Mouse (Mus musculus): ENCODE data around the gene Cpt2.

The Cpt2 gene

GRCm38 (mm10) chr4:107923145-107923802 lies at the start of gene Cpt2:
Gene Cpt2 (minus strand): TSS chr4:107923610.
- peak; percentile 97 for DNase-seq (ENCODE audit: low spot score)

- no peak for DNase-seq (ENCODE audit: low spot score)
Observed at GRCm38 (mm10) chr4:107971162-107971561, 47.8 kb upstream of the Cpt2 start.

GRCm38 (mm10) chr4:107969781-107970180 lies 46.4 kb upstream of the Cpt2 start:
- DNase-seq (ENCODE audit: low spot score): peak; percentile 33

GRCm38 (mm10) chr4:107967966-107968682 lies 44.7 kb upstream of the Cpt2 start, which contains the start of gene Slc1a7:
Gene Slc1a7 (plus strand): TSS chr4:107968332.
- no peak for DNase-seq (ENCODE audit: low spot score)

GRCm38 (mm10) chr4:107966416-107967109 lies 43.2 kb upstream of the Cpt2 start:
- DNase-seq (ENCODE audit: low spot score): no peak

- no peak for DNase-seq (ENCODE audit: low spot score)
Observed at GRCm38 (mm10) chr4:107962792-107963191, 39.4 kb upstream of the Cpt2 start.

- DNase-seq (ENCODE audit: low spot score): peak; percentile 61
Observed at GRCm38 (mm10) chr4:107962044-107962732, 38.8 kb upstream of the Cpt2 start.

- no peak for DNase-seq (ENCODE audit: low spot score)
Observed at GRCm38 (mm10) chr4:107958487-107958886, 35.1 kb upstream of the Cpt2 start.

GRCm38 (mm10) chr4:107955691-107956090 lies 32.3 kb upstream of the Cpt2 start:
- DNase-seq (ENCODE audit: low spot score): no peak

GRCm38 (mm10) chr4:107952845-107953244 lies 29.4 kb upstream of the Cpt2 start:
- no peak for DNase-seq (ENCODE audit: low spot score)

- DNase-seq (ENCODE audit: low spot score): no peak
Observed at GRCm38 (mm10) chr4:107949918-107950317, 26.5 kb upstream of the Cpt2 start.

- no peak for DNase-seq (ENCODE audit: low spot score)
Observed at GRCm38 (mm10) chr4:107944141-107944540, 20.7 kb upstream of the Cpt2 start.

GRCm38 (mm10) chr4:107942741-107943140 lies 19.3 kb upstream of the Cpt2 start:
- peak; percentile 74 for DNase-seq (ENCODE audit: low spot score)

GRCm38 (mm10) chr4:107938124-107938523 lies 14.7 kb upstream of the Cpt2 start:
- no peak for DNase-seq (ENCODE audit: low spot score)

GRCm38 (mm10) chr4:107937338-107937737 lies 13.9 kb upstream of the Cpt2 start:
- DNase-seq (ENCODE audit: low spot score): peak; percentile 82

- no peak for DNase-seq (ENCODE audit: low spot score)
Observed at GRCm38 (mm10) chr4:107935254-107935653, 11.8 kb upstream of the Cpt2 start.

GRCm38 (mm10) chr4:107933239-107933638 lies 9.8 kb upstream of the Cpt2 start:
- DNase-seq (ENCODE audit: low spot score): no peak

GRCm38 (mm10) chr4:107931453-107931852 lies 8.0 kb upstream of the Cpt2 start:
- no peak for DNase-seq (ENCODE audit: low spot score)

GRCm38 (mm10) chr4:107928726-107929125 lies 5.3 kb upstream of the Cpt2 start:
- DNase-seq (ENCODE audit: low spot score): no peak

- no peak for DNase-seq (ENCODE audit: low spot score)
Observed at GRCm38 (mm10) chr4:107928269-107928668, 4.9 kb upstream of the Cpt2 start.

- DNase-seq (ENCODE audit: low spot score): no peak
Observed at GRCm38 (mm10) chr4:107923803-107924194, 389 bp upstream of the Cpt2 start.

- peak; percentile 49 for DNase-seq (ENCODE audit: low spot score)
Observed at GRCm38 (mm10) chr4:107921952-107922351, 1.5 kb downstream of the Cpt2 start.
